Mouse (Mus musculus) G1E (cell line): ENCODE measurements around the gene Lsamp. TPM values are rescaled to one million over a fixed set of nuclear protein-coding genes. Genes with fewer than 3 reads are reported as not detected.

Experiments
- ATAC-seq: 2 replicates; pipeline ENCODE4 v1.8.0; 2016; ENCODE audit warnings: mild to moderate bottlenecking; ENCODE audit not compliant: insufficient number of reproducible peaks, poor library complexity, low FRiP score, severe bottlenecking; ENCODE audit errors: extremely low read depth
- DNase-seq: peaks from one replicate; pipeline ENCODE4 v3.0.0; 2012; ENCODE audit warnings: low spot score
- H3K27me3 ChIP-seq: 2 replicates; pipeline ENCODE4 v1.6.1; 2012; ENCODE audit warnings: mild to moderate bottlenecking, low read length, inconsistent platforms; ENCODE audit not compliant: insufficient read depth
- H3K36me3 ChIP-seq: replicated peaks from 2 replicates; pipeline ENCODE3; 2012; ENCODE audit warnings: mild to moderate bottlenecking, inconsistent platforms
- H3K4me1 ChIP-seq: 2 replicates; pipeline ENCODE4 v1.6.1; 2012; ENCODE audit warnings: low read depth, low read length, inconsistent platforms, mixed read lengths; ENCODE audit not compliant: insufficient read depth
- H3K4me3 ChIP-seq: 2 replicates; pipeline ENCODE4 v1.5.1; 2012; ENCODE audit warnings: low read depth, mild to moderate bottlenecking, inconsistent platforms, low read length, moderate library complexity, mixed read lengths
- H3K9me3 ChIP-seq: replicated peaks from 2 replicates; pipeline ENCODE4 v1.6.1; 2012; ENCODE audit warnings: inconsistent platforms
- CTCF ChIP-seq: IDR thresholded peaks from 2 replicates; pipeline ENCODE4 v1.5.1; 2012; ENCODE audit warnings: low read depth, low read length, inconsistent platforms, mixed read lengths
- GATA1 ChIP-seq: IDR thresholded peaks from 2 replicates; pipeline ENCODE4 v1.6.1; 2012; ENCODE audit warnings: borderline replicate concordance, low read length, inconsistent platforms, mixed read lengths
- GATA2 ChIP-seq: IDR thresholded peaks from 2 replicates; pipeline ENCODE4 v1.6.1; 2012; ENCODE audit warnings: low read depth, low read length, inconsistent platforms, borderline replicate concordance
- POLR2AphosphoS5 ChIP-seq: IDR thresholded peaks from 2 replicates; pipeline ENCODE4 v1.6.1; 2012; ENCODE audit warnings: low read depth, low read length, inconsistent platforms; ENCODE audit not compliant: insufficient replicate concordance
- TAL1 ChIP-seq: conservative IDR thresholded peaks from 2 replicates; pipeline ENCODE4 v1.6.1; 2012; ENCODE audit warnings: low read depth, low read length, inconsistent platforms, mixed read lengths
- polyA plus RNA-seq: library from polyadenylated mRNA; stranded (reverse); fragments of >175 nt; gene quantifications from 2 replicates; pipeline ENCODE4 v1.2.3, GENCODE M21; 2012
- total RNA-seq, 2 experiments: library from RNA; stranded (forward) in 1 of 2; stranded (reverse) in 1 of 2; fragments of 200-1000 nt in 1 of 2; fragments of >200 nt in 1 of 2; fragmentation: Nextera tagmentation in 1 of 2; gene quantifications; 2 replicates each; pipeline ENCODE4 v1.2.3; 2014 to 2017

Lsamp gene
- total and polyA plus RNA-seq, 3 experiments: 0.49 TPM; not detected in 2

DNA sequence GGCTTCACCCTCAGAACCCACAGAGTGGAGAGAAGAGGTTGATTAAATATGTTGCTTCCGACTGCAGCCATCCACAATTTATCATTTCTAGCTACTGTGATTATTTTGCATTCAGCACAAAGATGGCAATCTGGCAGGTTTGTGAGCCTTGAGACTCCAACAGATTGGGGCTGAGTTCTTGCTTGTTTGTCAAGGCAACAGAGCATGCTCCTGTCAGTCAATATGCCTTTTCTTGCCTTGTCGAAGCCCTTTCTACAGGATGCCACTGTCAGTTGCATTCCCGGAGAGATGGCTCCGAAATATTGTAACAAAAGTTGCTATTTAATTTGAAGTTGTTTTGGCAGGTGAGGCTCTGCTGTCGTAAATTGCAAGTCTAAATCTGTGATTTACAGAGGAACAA is 643.0 kb downstream of the Lsamp start:
- Histone ChIP-seq H3K9me3 (no peaks in the 10 kb centered on the region), H3K4me1 (no peaks in the 10 kb centered on the region), H3K4me3 (no peak overlapping the region), H3K27me3 (no peaks in the 10 kb centered on the region), H3K36me3 (no peaks in the 10 kb centered on the region)
- DNase-seq: no peak
- no peak for ATAC-seq
- TF ChIP-seq CTCF (no peak), GATA1 (no peak), TAL1 (no peak), POLR2AphosphoS5 (no peak), GATA2 (no peak)

DNA sequence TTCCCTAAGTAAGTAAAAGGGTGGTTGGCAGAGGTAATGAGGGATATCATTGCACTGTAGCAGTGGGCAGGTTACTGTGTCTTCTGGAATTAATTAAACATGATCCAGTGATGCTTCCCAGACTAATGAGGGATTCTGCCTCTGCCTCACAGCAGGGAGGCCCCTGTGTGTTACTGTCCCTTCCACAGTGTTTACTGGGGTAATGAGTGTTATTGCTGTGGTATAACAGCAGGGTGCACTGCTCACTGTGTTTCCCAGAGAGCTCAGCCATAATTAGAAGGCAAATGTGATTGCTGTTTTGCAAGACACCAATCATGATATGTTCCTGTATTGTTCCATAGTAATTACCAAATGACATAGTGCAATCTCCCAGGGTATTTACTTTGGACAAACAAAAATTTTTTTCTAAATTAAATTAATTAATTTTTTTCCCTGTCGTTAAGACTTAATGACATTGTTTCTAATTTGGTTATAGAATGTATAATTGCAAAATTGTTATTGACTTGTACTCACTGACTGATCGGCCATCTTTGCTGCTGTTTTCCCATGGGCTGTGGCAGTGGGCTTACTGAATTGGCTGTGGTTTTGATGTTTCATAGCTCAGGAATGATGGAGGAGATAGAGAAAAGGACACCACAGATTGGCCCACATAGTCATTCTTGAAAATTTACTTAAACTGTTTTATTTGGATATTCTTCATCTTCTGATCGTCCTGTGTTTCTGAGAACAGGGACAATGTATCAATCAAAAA is 655.6 kb downstream of the Lsamp start:
- TF ChIP-seq GATA1 (no peak), TAL1 (no peak), POLR2AphosphoS5 (no peak), GATA2 (no peak), CTCF (no peak)
- peaks cover 2% of the 10 kb centered on the region; the same call in 1 of the 2 replicates for H3K9me3 ChIP-seq
- ATAC-seq: no peak
- H3K4me1 ChIP-seq: no peaks in the 10 kb centered on the region
- no peaks in the 10 kb centered on the region for H3K36me3 ChIP-seq
- DNase-seq: no peak
- no peaks in the 10 kb centered on the region for H3K27me3 ChIP-seq
- H3K4me3 ChIP-seq: no peak overlapping the region

- Histone ChIP-seq H3K9me3 (no peaks in the 10 kb centered on the region), H3K4me3 (no peak overlapping the region), H3K36me3 (no peaks in the 10 kb centered on the region), H3K4me1 (no peaks in the 10 kb centered on the region), H3K27me3 (no peaks in the 10 kb centered on the region)
- DNase-seq (no peak), ATAC-seq (no peak)
- no peak for TF ChIP-seq CTCF
- no peak for TF ChIP-seq GATA2
- no peak for TF ChIP-seq POLR2AphosphoS5
- no peak for TF ChIP-seq TAL1
- no peak for TF ChIP-seq GATA1
These were observed 668.6 kb downstream of the Lsamp start for GRCm38 (mm10) chr16:40652800-40653199.

GRCm38 (mm10) chr16:40653508-40653907 is 669.3 kb downstream of the Lsamp start:
- ATAC-seq (no peak), DNase-seq (no peak)
- Histone ChIP-seq H3K9me3 (no peaks in the 10 kb centered on the region), H3K4me3 (no peak overlapping the region), H3K27me3 (no peaks in the 10 kb centered on the region), H3K36me3 (no peaks in the 10 kb centered on the region), H3K4me1 (no peaks in the 10 kb centered on the region)
- TF ChIP-seq POLR2AphosphoS5: no peak
- TF ChIP-seq TAL1: no peak
- no peak for TF ChIP-seq GATA2
- no peak for TF ChIP-seq CTCF
- TF ChIP-seq GATA1: no peak

- Histone ChIP-seq H3K36me3 (no peaks in the 10 kb centered on the region), H3K4me3 (no peak overlapping the region), H3K27me3 (no peaks in the 10 kb centered on the region), H3K4me1 (no peaks in the 10 kb centered on the region), H3K9me3 (no peaks in the 10 kb centered on the region)
- TF ChIP-seq CTCF (no peak), TAL1 (no peak), GATA2 (no peak), POLR2AphosphoS5 (no peak), GATA1 (no peak)
- no peak for DNase-seq
- no peak for ATAC-seq
These were observed 672.2 kb downstream of the Lsamp start for GRCm38 (mm10) chr16:40656347-40656746.

DNA sequence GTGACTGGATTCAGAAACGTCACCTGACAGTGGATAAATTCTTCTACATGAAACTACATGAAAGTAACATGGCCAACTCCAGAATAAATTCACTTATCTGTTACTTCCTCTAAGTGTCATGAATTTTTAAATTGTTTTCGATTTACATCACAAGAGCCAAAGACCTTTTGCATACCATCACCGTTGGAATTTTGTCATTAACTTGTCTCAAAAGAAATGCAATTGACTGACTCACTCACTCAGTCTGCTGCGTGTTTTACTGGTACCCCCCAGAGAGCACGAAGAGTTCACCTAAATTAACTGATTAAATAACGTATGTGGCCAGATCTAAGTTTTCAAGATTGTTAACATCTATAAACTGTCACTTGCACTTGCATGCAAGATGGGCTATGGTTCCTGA is 672.7 kb downstream of the Lsamp start:
- no peak for ATAC-seq
- H3K4me1 ChIP-seq: no peaks in the 10 kb centered on the region

More for the DNA sequence above, 672.7 kb downstream of the Lsamp start:
- no peaks in the 10 kb centered on the region for H3K9me3 ChIP-seq
- no peak for DNase-seq
- no peak overlapping the region for H3K4me3 ChIP-seq
- no peaks in the 10 kb centered on the region for H3K36me3 ChIP-seq
- H3K27me3 ChIP-seq: no peaks in the 10 kb centered on the region
- TF ChIP-seq TAL1: no peak
- TF ChIP-seq GATA2: no peak
- no peak for TF ChIP-seq GATA1
- no peak for TF ChIP-seq CTCF
- TF ChIP-seq POLR2AphosphoS5: no peak
